Mouse (Mus musculus): ENCODE measurements around the gene Gm1110. TPM values are rescaled to one million over a fixed set of nuclear protein-coding genes. Genes with fewer than 3 reads are reported as not detected.

Gene Gm1110
- total and polyA plus RNA-seq, 3 experiments, result not detected

DNA sequence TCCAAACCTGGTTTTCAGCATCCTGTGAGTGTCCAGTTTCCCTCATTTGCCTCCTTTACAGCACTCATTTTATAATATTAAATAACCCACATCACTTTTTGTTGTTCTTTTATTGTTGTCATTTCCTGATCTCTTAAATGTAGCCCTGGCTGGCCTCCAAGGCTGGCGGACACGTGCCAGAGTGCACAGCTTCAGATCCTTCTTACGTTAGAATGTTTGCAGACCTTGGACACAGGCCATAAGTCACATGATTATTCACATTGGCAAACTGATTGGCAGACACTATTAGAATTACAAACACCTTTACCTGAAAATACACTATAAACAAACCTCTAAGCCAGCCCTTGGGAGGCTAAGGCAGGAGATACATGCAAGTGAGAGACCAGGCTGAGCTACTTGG lies 1.2 kb upstream of the Gm1110 start:
- no peaks in the 10 kb centered on the region for H3K9me3 ChIP-seq (replicated peaks; ENCODE audit: insufficient read depth, low read length)
- no peak overlapping the region for H3K27ac ChIP-seq (ENCODE audit: control insufficient read depth, low read depth, low read length)

GRCm38 (mm10) chr9:26919778-26920177 lies 3.1 kb downstream of the Gm1110 start:
- Histone ChIP-seq H3K9me3 (replicated peaks; ENCODE audit: insufficient read depth, low read length) (no peaks in the 10 kb centered on the region), H3K79me2 (ENCODE audit: control insufficient read depth, insufficient read depth, low read length, poor library complexity) (no peaks in the 10 kb centered on the region), H3K36me3 (ENCODE audit: control insufficient read depth in 1 of 2, insufficient read depth in 2 of 2, low read length in 2 of 2) (no peaks in the 10 kb centered on the region), H3K4me3 (ENCODE audit: control insufficient read depth in 1 of 2, insufficient read depth in 1 of 2, low read depth in 2 of 2, low read length in 2 of 2) (no peak overlapping the region), H3K9ac (ENCODE audit: control insufficient read depth, low read depth, low read length, poor library complexity, severe bottlenecking) (no peak overlapping the region), H3K27me3 (ENCODE audit: control insufficient read depth in 1 of 2, insufficient read depth in 2 of 2, low read length in 2 of 2) (no peaks in the 10 kb centered on the region), H3K27ac (ENCODE audit: control insufficient read depth, low read depth, low read length) (no peak overlapping the region), H3K4me1 (ENCODE audit: control insufficient read depth in 1 of 2, insufficient read depth in 2 of 2, low read length in 2 of 2) (no peaks in the 10 kb centered on the region)
- DNase-seq (ENCODE audit: low read depth, low spot score), result no peak
- TF ChIP-seq HCFC1 (IDR thresholded peaks at IDR 0.05; ENCODE audit: low read depth, low read length), result no peak
- TF ChIP-seq GABPA (IDR thresholded peaks at IDR 0.05; ENCODE audit: low read depth, low read length), result no peak
- no peak for TF ChIP-seq USF1 (IDR thresholded peaks at IDR 0.05; ENCODE audit: low read depth, low read length)
- TF ChIP-seq NRF1 (IDR thresholded peaks at IDR 0.05; ENCODE audit: insufficient read depth, low read depth, low read length, poor library complexity, severe bottlenecking), result no peak
- no peak for TF ChIP-seq POLR2A (IDR thresholded peaks at IDR 0.05; ENCODE audit: control insufficient read depth in 1 of 2, insufficient read depth in 1 of 2, low read depth in 1 of 2, low read length in 2 of 2, poor library complexity in 1 of 2)
- no peak for TF ChIP-seq MXI1 (IDR thresholded peaks at IDR 0.05; ENCODE audit: low read depth, low read length)
- no peak for TF ChIP-seq MYC (IDR thresholded peaks at IDR 0.05; ENCODE audit: low read depth, low read length)
- no peak for TF ChIP-seq RAD21 (IDR thresholded peaks at IDR 0.05; ENCODE audit: low read depth, low read length)
- no peak for TF ChIP-seq TBP (IDR thresholded peaks at IDR 0.05; ENCODE audit: low read depth, low read length)
- no peak for TF ChIP-seq BHLHE40 (IDR thresholded peaks at IDR 0.05; ENCODE audit: borderline replicate concordance, low read depth, low read length)
- TF ChIP-seq JUND (IDR thresholded peaks at IDR 0.05; ENCODE audit: low read depth, low read length), result no peak
- TF ChIP-seq ZC3H11A (IDR thresholded peaks at IDR 0.05; ENCODE audit: low read depth, low read length), result no peak

More for the DNA sequence above, 1.2 kb upstream of the Gm1110 start:
- Histone ChIP-seq H3K27me3 (ENCODE audit: control insufficient read depth in 1 of 2, insufficient read depth in 2 of 2, low read length in 2 of 2) (no peaks in the 10 kb centered on the region), H3K36me3 (ENCODE audit: control insufficient read depth in 1 of 2, insufficient read depth in 2 of 2, low read length in 2 of 2) (no peaks in the 10 kb centered on the region), H3K4me1 (ENCODE audit: control insufficient read depth in 1 of 2, insufficient read depth in 2 of 2, low read length in 2 of 2) (no peaks in the 10 kb centered on the region), H3K79me2 (ENCODE audit: control insufficient read depth, insufficient read depth, low read length, poor library complexity) (no peaks in the 10 kb centered on the region), H3K9ac (ENCODE audit: control insufficient read depth, low read depth, low read length, poor library complexity, severe bottlenecking) (no peak overlapping the region), H3K4me3 (ENCODE audit: control insufficient read depth in 1 of 2, insufficient read depth in 1 of 2, low read depth in 2 of 2, low read length in 2 of 2) (no peak overlapping the region)
- DNase-seq (ENCODE audit: low read depth, low spot score), result no peak
- TF ChIP-seq HCFC1 (IDR thresholded peaks at IDR 0.05; ENCODE audit: low read depth, low read length) (no peak), RAD21 (IDR thresholded peaks at IDR 0.05; ENCODE audit: low read depth, low read length) (no peak), CHD1 (IDR thresholded peaks at IDR 0.05; ENCODE audit: low read depth, low read length) (no peak), ZKSCAN1 (IDR thresholded peaks at IDR 0.05; ENCODE audit: low read depth, low read length) (no peak), KAT2A (conservative IDR thresholded peaks at IDR 0.05; ENCODE audit: low read depth, low read length) (no peak)

DNA sequence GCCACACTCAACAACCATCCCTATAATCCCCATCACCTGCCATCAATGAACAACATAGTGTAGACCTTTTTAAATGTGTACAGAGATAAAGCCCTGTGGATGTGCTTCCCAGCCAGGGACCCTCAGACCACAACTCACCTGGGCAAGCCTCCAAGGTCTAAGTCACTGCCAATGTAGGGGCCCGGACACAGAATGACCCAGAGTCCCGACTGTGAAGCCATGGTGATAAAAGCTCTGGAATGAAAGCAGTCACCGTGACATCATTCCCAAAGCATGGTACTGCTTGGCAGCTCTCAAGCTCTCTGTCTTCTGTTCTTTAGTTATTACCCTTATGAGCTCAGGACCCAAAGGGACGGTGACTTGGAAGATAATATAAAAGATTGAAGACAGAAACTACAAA lies 9.8 kb downstream of the Gm1110 start:
- Histone ChIP-seq H3K79me2 (ENCODE audit: control insufficient read depth, insufficient read depth, low read length, poor library complexity) (no peaks in the 10 kb centered on the region), H3K9ac (ENCODE audit: control insufficient read depth, low read depth, low read length, poor library complexity, severe bottlenecking) (no peak overlapping the region), H3K9me3 (replicated peaks; ENCODE audit: insufficient read depth, low read length) (no peaks in the 10 kb centered on the region), H3K27me3 (ENCODE audit: control insufficient read depth in 1 of 2, insufficient read depth in 2 of 2, low read length in 2 of 2) (no peaks in the 10 kb centered on the region), H3K27ac (ENCODE audit: control insufficient read depth, low read depth, low read length) (no peak overlapping the region), H3K36me3 (ENCODE audit: control insufficient read depth in 1 of 2, insufficient read depth in 2 of 2, low read length in 2 of 2) (no peaks in the 10 kb centered on the region), H3K4me3 (ENCODE audit: control insufficient read depth in 1 of 2, insufficient read depth in 1 of 2, low read depth in 2 of 2, low read length in 2 of 2) (no peak overlapping the region), H3K4me1 (ENCODE audit: control insufficient read depth in 1 of 2, insufficient read depth in 2 of 2, low read length in 2 of 2) (no peaks in the 10 kb centered on the region)
- no peak for DNase-seq (ENCODE audit: low read depth, low spot score)
- no peak for TF ChIP-seq ZKSCAN1 (IDR thresholded peaks at IDR 0.05; ENCODE audit: low read depth, low read length)
- no peak for TF ChIP-seq SIN3A (IDR thresholded peaks at IDR 0.05; ENCODE audit: low read length)
- no peak for TF ChIP-seq RAD21 (IDR thresholded peaks at IDR 0.05; ENCODE audit: low read depth, low read length)
- TF ChIP-seq ZMIZ1 (IDR thresholded peaks at IDR 0.05; ENCODE audit: low read depth, low read length), result no peak
- no peak for TF ChIP-seq CTCF (IDR thresholded peaks at IDR 0.05 in 2 of 3, conservative IDR thresholded peaks at IDR 0.05 in 1 of 3; ENCODE audit: control insufficient read depth in 1 of 3, insufficient read depth in 1 of 3, low read depth in 2 of 3, low read length in 3 of 3, poor library complexity in 1 of 3, severe bottlenecking in 1 of 3)
- no peak for TF ChIP-seq EP300 (IDR thresholded peaks at IDR 0.05; ENCODE audit: low read depth in 1 of 2, low read length in 2 of 2)
- TF ChIP-seq GABPA (IDR thresholded peaks at IDR 0.05; ENCODE audit: low read depth, low read length), result no peak
- no peak for TF ChIP-seq MAX (IDR thresholded peaks at IDR 0.05; ENCODE audit: low read length)
- no peak for TF ChIP-seq ZC3H11A (IDR thresholded peaks at IDR 0.05; ENCODE audit: low read depth, low read length)
- no peak for TF ChIP-seq GATA1 (IDR thresholded peaks at IDR 0.05; ENCODE audit: low read depth, low read length)
- TF ChIP-seq CHD2 (IDR thresholded peaks at IDR 0.05; ENCODE audit: low read length), result no peak
- TF ChIP-seq TBP (IDR thresholded peaks at IDR 0.05; ENCODE audit: low read depth, low read length), result no peak
- TF ChIP-seq MAZ (IDR thresholded peaks at IDR 0.05; ENCODE audit: low read depth, low read length), result no peak
- no peak for TF ChIP-seq USF2 (IDR thresholded peaks at IDR 0.05; ENCODE audit: borderline replicate concordance in 1 of 2, insufficient read depth in 1 of 2, low read depth in 1 of 2, low read length in 2 of 2)

All from MEL (cell line).